Mouse (Mus musculus) MN1 (cell line): ENCODE measurements at regions not wholly inside any gene's neighbourhood (a gene's known extent, or its start where the extent isn't known, plus 50 kb on each side); places are given as distances from the start of the nearest gene placed in this dataset.

Experiments used
- DNase-seq: peaks from one replicate; pipeline ENCODE4 v3.0.0-alpha.2; 2016; ENCODE audit warnings: low spot score

GRCm38 (mm10) chr1:105117888-105118287, 238.6 kb downstream of the Rnf152 start:
- no peak for DNase-seq

- no peak for DNase-seq
Measured at GRCm38 (mm10) chr1:105116231-105116630, 240.3 kb downstream of the Rnf152 start.

- no peak for DNase-seq
Measured at GRCm38 (mm10) chr1:105115391-105115790, 241.1 kb downstream of the Rnf152 start.

- DNase-seq, result no peak
Measured at GRCm38 (mm10) chr1:105114835-105115234, 241.7 kb downstream of the Rnf152 start.

- no peak for DNase-seq
Measured at GRCm38 (mm10) chr1:105112762-105113525, 243.6 kb downstream of the Rnf152 start.

GRCm38 (mm10) chr1:105111236-105111635, 245.3 kb downstream of the Rnf152 start:
- DNase-seq, result no peak

GRCm38 (mm10) chr1:105110581-105111210, 245.8 kb downstream of the Rnf152 start:
- DNase-seq, result no peak

- no peak for DNase-seq
Measured at GRCm38 (mm10) chr1:105107836-105108235, 248.7 kb downstream of the Rnf152 start.

GRCm38 (mm10) chr1:105107257-105107656, 249.3 kb downstream of the Rnf152 start:
- no peak for DNase-seq

GRCm38 (mm10) chr1:105105211-105105610, 251.3 kb downstream of the Rnf152 start:
- DNase-seq, result no peak

- no peak for DNase-seq
Measured at GRCm38 (mm10) chr1:105095091-105095490, 261.4 kb downstream of the Rnf152 start.

- no peak for DNase-seq
Measured at GRCm38 (mm10) chr1:105094500-105094899, 262.0 kb downstream of the Rnf152 start.

GRCm38 (mm10) chr1:105093875-105094274, 262.6 kb downstream of the Rnf152 start:
- DNase-seq, result no peak

- DNase-seq, result no peak
Measured at GRCm38 (mm10) chr1:105093012-105093411, 263.5 kb downstream of the Rnf152 start.

- DNase-seq, result no peak
Measured at GRCm38 (mm10) chr1:105092309-105092904, 264.1 kb downstream of the Rnf152 start.

- no peak for DNase-seq
Measured at GRCm38 (mm10) chr1:105088765-105089520, 267.6 kb downstream of the Rnf152 start.

- no peak for DNase-seq
Measured at GRCm38 (mm10) chr1:105087623-105088022, 268.9 kb downstream of the Rnf152 start.

GRCm38 (mm10) chr1:105084556-105084955, 272.0 kb downstream of the Rnf152 start:
- no peak for DNase-seq

GRCm38 (mm10) chr1:105083551-105084103, 272.9 kb downstream of the Rnf152 start:
- no peak for DNase-seq

- no peak for DNase-seq
Measured at GRCm38 (mm10) chr1:105082823-105083550, 273.5 kb downstream of the Rnf152 start.

GRCm38 (mm10) chr1:105081942-105082341, 274.6 kb downstream of the Rnf152 start:
- no peak for DNase-seq
